Mouse (Mus musculus) E14TG2a.4 (cell line): ENCODE results near the gene Gan.

Experiments used
- H3K27me3 ChIP-seq: 2 replicates; pipeline ENCODE4 v1.6.1; 2014; ENCODE audit warnings: low read length, control low read depth; ENCODE audit not compliant: insufficient read depth
- H3K36me3 ChIP-seq: 2 replicates; pipeline ENCODE4 v1.6.1; 2014; ENCODE audit warnings: low read length, control low read depth; ENCODE audit not compliant: insufficient read depth
- H3K4me1 ChIP-seq: replicated peaks from 2 replicates; pipeline ENCODE4 v1.6.1; 2014; ENCODE audit warnings: low read depth, low read length, control low read depth
- H3K4me3 ChIP-seq: replicated peaks from 2 replicates; pipeline ENCODE4 v1.5.1; 2014; ENCODE audit warnings: mild to moderate bottlenecking, low read length
- H3K9me3 ChIP-seq: 2 replicates; pipeline ENCODE4 v1.6.1; 2014; ENCODE audit warnings: low read length, control low read depth
- CTCF ChIP-seq: conservative IDR thresholded peaks from 2 replicates; pipeline ENCODE4 v1.5.1; 2014; ENCODE audit warnings: low read length
- NANOG ChIP-seq: IDR thresholded peaks from 2 replicates; pipeline ENCODE4 v1.6.1; 2014; ENCODE audit warnings: borderline replicate concordance, low read length, mixed read lengths
- POU5F1 ChIP-seq: IDR thresholded peaks from 2 replicates; pipeline ENCODE4 v1.6.1; 2014; ENCODE audit warnings: low read length, borderline replicate concordance

The Gan gene

GRCm38 (mm10) chr8:117158135-117158761 lies at the start of gene Gan:
Gene Gan (plus strand): TSS chr8:117158135.
- Histone ChIP-seq H3K27me3 (peaks cover 46% of the 10 kb centered on the region), H3K36me3 (no peaks in the 10 kb centered on the region), H3K9me3 (no peaks in the 10 kb centered on the region), H3K4me3 (peak within 1 kb of the TSS; percentile 95), H3K4me1 (peaks cover 28% of the 10 kb centered on the region)
- TF ChIP-seq CTCF, result no peak
- no peak for TF ChIP-seq POU5F1
- no peak for TF ChIP-seq NANOG

GRCm38 (mm10) chr8:117109018-117109711 lies 48.8 kb upstream of the Gan start:
- no peaks in the 10 kb centered on the region for H3K36me3 ChIP-seq
- no peaks in the 10 kb centered on the region for H3K9me3 ChIP-seq
- H3K4me1 ChIP-seq, result peaks cover 28% of the 10 kb centered on the region
- H3K4me3 ChIP-seq, result no peak overlapping the region
- peaks cover 4% of the 10 kb centered on the region for H3K27me3 ChIP-seq
- TF ChIP-seq CTCF, result peak; percentile 88
- no peak for TF ChIP-seq NANOG

- H3K27me3 ChIP-seq, result peaks cover 10% of the 10 kb centered on the region
- peaks cover 28% of the 10 kb centered on the region for H3K4me1 ChIP-seq
- H3K9me3 ChIP-seq, result no peaks in the 10 kb centered on the region
- peak overlapping the region; percentile 53; the same call in 1 of the 2 replicates for H3K4me3 ChIP-seq
- TF ChIP-seq POU5F1 (no peak), CTCF (peak; percentile 73)
- H3K36me3 ChIP-seq, result no peaks in the 10 kb centered on the region
Measured at GRCm38 (mm10) chr8:117109801-117110390, 48.0 kb upstream of the Gan start.

GRCm38 (mm10) chr8:117111641-117112040 lies 46.3 kb upstream of the Gan start:
- Histone ChIP-seq H3K36me3 (no peaks in the 10 kb centered on the region), H3K4me3 (no peak overlapping the region), H3K4me1 (peaks cover 37% of the 10 kb centered on the region), H3K9me3 (no peaks in the 10 kb centered on the region), H3K27me3 (peaks cover 10% of the 10 kb centered on the region)
- no peak for TF ChIP-seq NANOG
- TF ChIP-seq POU5F1, result no peak
- no peak for TF ChIP-seq CTCF

- TF ChIP-seq CTCF (no peak), NANOG (no peak), POU5F1 (no peak)
- H3K36me3 ChIP-seq, result no peaks in the 10 kb centered on the region
- peaks cover 13% of the 10 kb centered on the region for H3K27me3 ChIP-seq
- peaks cover 37% of the 10 kb centered on the region for H3K4me1 ChIP-seq
- no peaks in the 10 kb centered on the region for H3K9me3 ChIP-seq
- no peak overlapping the region for H3K4me3 ChIP-seq
Measured at GRCm38 (mm10) chr8:117112261-117112660, 45.7 kb upstream of the Gan start.

- peaks cover 33% of the 10 kb centered on the region for H3K4me1 ChIP-seq
- no peak overlapping the region for H3K4me3 ChIP-seq
- no peaks in the 10 kb centered on the region for H3K9me3 ChIP-seq
- TF ChIP-seq CTCF, result no peak
- TF ChIP-seq NANOG, result no peak
- TF ChIP-seq POU5F1, result no peak
- no peaks in the 10 kb centered on the region for H3K36me3 ChIP-seq
- peaks cover 19% of the 10 kb centered on the region for H3K27me3 ChIP-seq
Measured at GRCm38 (mm10) chr8:117115094-117115493, 42.8 kb upstream of the Gan start.

GRCm38 (mm10) chr8:117115676-117116446 lies 42.1 kb upstream of the Gan start:
- H3K36me3 ChIP-seq, result no peaks in the 10 kb centered on the region
- peaks cover 19% of the 10 kb centered on the region for H3K27me3 ChIP-seq
- no peaks in the 10 kb centered on the region for H3K9me3 ChIP-seq
- H3K4me1 ChIP-seq, result peaks cover 29% of the 10 kb centered on the region
- H3K4me3 ChIP-seq, result no peak overlapping the region
- TF ChIP-seq NANOG (no peak), CTCF (no peak), POU5F1 (no peak)

- no peaks in the 10 kb centered on the region for H3K36me3 ChIP-seq
- TF ChIP-seq NANOG (no peak), CTCF (no peak), POU5F1 (no peak)
Measured at GRCm38 (mm10) chr8:117116534-117116933, 41.4 kb upstream of the Gan start.

More at GRCm38 (mm10) chr8:117116534-117116933, 41.4 kb upstream of the Gan start:
- no peak overlapping the region for H3K4me3 ChIP-seq
- peaks cover 34% of the 10 kb centered on the region for H3K4me1 ChIP-seq
- H3K9me3 ChIP-seq, result no peaks in the 10 kb centered on the region
- peaks cover 24% of the 10 kb centered on the region for H3K27me3 ChIP-seq
